Mouse (Mus musculus) kidney, adult 2 months (tissue): ENCODE data around the gene Rufy4.

Experiments
- CTCF ChIP-seq: fragments of 200-500 bp; conservative IDR thresholded peaks from 2 replicates; pipeline ENCODE4 v1.5.1; 2011; ENCODE audit warnings: low read depth, mild to moderate bottlenecking, control low read depth, low read length, moderate library complexity, mixed read lengths; ENCODE audit not compliant: insufficient read depth, insufficient read length
- POLR2A ChIP-seq: fragments of 200-500 bp; IDR thresholded peaks from one replicate; pipeline ENCODE4 v1.6.1; 2011; ENCODE audit warnings: low read depth, low read length, control low read depth

- peak; percentile 91 for TF ChIP-seq CTCF
- TF ChIP-seq POLR2A = no peak
Observed at GRCm38 (mm10) chr1:74077353-74077752, 48.0 kb upstream of the Rufy4 start.
